Mouse (Mus musculus): ENCODE data around the gene Stag3.

- TF ChIP-seq GABPA (IDR thresholded peaks at IDR 0.05; ENCODE audit: low read depth, low read length) (no peak), CTCF (IDR thresholded peaks at IDR 0.05 in 2 of 3, conservative IDR thresholded peaks at IDR 0.05 in 1 of 3; ENCODE audit: control insufficient read depth in 1 of 3, insufficient read depth in 1 of 3, low read depth in 2 of 3, low read length in 3 of 3, poor library complexity in 1 of 3, severe bottlenecking in 1 of 3) (no peak), TCF12 (IDR thresholded peaks at IDR 0.05; ENCODE audit: low read depth, low read length) (no peak), POLR2A (IDR thresholded peaks at IDR 0.05; ENCODE audit: control insufficient read depth in 1 of 2, insufficient read depth in 1 of 2, low read depth in 1 of 2, low read length in 2 of 2, poor library complexity in 1 of 2) (no peak), POLR2AphosphoS2 (IDR thresholded peaks at IDR 0.05; ENCODE audit: low read length) (no peak)
Observed at GRCm38 (mm10) chr5:138265712-138266111, 14.3 kb upstream of the Stag3 start.
